Mouse (Mus musculus) lung, postnatal 0 days (tissue): ENCODE data around the gene Klhl25.

Experiments used
- CTCF ChIP-seq: IDR thresholded peaks from 2 replicates; pipeline ENCODE4 v1.5.1; 2016; ENCODE audit warnings: antibody characterized with exemption, mild to moderate bottlenecking
- EP300 ChIP-seq: IDR thresholded peaks from 2 replicates; pipeline ENCODE4 v1.6.1; 2016; ENCODE audit warnings: antibody characterized with exemption, mild to moderate bottlenecking, control low read depth

DNA sequence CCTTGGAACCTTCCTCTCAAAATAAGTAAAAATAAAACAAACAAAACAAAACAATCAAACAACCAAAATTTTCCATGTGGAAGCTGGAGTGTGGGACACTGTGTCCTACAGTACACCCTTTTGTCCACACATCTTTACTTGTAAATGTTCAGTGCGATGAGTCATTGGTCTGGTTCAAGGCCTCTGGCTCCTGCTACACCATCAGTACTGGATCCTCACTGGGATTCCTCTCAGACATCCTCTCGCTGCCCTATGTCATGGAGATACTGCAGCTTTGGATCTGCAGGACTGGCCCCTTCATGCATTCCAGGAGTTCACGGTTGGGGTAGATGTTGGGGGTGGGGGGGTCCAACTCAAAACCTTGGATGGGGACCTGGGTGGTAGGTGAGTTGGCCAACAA is 5.8 kb upstream of the Klhl25 start:
- TF ChIP-seq CTCF (no peak), EP300 (no peak)
